Mouse (Mus musculus): ENCODE measurements around the gene 4930562C15Rik.

4930562C15Rik gene

DNA sequence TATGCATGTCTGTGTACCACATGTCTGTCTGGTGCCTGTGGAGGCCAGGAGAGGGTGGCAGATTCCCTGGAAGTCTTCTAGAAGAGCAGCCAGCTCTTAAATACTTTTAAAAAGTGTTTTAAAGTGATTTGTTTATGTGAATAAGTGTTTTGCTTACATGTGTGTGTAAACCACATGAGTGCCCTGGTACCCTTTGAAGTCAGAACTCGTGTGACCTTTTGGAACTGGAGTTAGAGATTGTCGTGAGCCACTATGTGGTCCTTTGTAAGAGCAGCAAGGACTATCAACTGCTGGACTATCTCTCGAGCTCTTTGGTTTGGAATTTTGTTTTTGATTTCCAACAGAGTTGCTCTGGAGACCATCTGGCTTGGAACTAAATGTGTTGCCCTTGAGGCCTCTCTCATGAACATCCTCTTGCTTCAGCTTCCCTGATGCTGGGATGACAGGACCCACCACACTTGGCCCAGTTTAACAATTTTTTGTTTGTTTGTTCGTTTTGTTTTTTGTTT lies 55.0 kb downstream of the 4930562C15Rik start:
- DNase-seq (ENCODE audit: inconsistent ontology term), result no peak

DNA sequence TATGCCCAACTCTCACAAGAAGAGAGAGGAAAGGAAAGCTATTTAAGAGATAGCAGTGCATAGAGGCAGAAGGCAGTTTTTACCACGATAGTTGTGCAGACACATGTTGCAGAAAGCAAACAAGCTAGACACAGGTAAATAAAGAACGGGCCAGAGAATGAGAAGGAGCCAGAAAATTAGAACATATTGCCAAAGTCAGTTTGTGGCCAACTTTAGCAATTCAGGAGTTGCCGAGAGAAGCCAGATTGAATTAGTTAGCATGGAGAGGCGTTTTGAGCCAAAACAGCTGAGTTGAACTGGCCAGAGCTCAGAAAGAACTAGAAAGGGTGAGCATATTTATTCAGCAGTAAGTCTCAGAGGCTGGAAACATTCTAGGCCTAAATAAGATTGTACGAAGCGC lies 57.0 kb downstream of the 4930562C15Rik start:
- DNase-seq (ENCODE audit: inconsistent ontology term), result no peak

DNA sequence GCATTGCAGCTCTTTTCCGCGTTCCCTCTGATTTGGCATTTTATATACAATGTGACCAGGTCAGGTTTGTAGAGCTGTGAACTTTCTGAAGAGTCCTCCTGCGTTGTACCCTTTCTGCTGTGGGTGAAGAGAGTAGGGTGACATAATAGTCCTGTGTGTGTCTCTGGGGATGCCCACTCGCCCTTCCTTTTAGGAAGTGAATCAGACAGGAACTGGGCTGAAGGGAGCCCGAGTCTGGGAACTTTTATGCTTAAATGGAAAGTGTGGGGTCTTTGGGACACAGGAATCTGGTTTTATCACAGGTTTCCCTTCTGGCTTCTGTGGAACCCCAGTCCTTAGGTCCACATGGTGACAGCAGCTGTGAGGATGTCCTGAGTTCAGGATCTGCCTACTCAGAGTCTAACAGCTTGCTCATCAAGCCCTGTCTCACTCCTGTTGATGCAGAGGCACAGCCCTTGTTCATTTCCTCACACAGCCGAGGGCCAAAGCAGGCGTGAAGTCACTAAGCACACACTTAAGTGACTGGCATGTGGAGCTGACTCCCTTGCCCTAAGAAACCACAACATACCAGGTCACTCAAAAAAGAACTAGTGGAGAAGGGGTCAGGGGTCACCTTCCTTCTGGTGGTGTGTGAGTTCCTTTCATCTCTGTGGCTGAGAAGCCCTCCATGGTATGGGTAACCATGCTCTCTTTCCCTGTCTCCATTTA lies 59.1 kb downstream of the 4930562C15Rik start:
- DNase-seq (ENCODE audit: inconsistent ontology term), result no peak

DNA sequence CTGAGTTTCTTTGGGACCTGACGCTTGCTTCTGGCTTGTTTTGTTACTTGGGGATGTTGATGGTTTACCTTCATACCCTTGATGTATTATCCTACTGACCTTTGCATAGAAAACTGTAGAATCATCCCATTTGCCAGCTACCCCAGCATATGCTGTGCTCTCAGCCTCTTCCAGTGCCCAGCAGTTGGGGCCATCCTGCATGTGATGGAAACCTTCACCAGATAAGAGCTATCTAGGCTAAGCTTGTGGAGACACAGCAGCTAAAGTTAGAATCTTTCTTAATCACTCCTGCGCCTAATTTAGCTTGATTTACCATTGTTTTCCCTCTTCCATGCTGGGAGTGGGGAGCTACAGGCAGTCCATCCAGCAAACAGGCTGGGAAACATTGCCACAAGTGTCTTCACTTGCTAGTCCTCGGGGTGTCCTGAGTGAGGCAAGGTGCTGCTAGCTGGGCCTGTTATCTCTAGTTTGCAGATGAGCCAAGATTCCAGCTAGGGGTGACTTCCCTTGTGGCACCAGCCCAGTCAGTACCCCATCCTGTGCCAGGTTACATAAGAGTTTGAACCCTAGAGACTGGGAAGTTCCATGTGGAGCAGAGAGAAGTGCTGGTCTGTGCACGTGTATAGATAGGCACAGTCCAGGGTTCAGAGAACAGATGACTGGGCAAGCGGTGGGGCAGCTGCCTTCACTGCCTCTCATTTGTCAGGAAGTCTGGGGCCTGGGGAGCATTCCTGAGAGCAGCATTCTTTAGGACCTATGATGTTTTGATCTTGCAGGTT lies 61.2 kb downstream of the 4930562C15Rik start:
- DNase-seq (ENCODE audit: inconsistent ontology term), result peak; percentile 42

DNA sequence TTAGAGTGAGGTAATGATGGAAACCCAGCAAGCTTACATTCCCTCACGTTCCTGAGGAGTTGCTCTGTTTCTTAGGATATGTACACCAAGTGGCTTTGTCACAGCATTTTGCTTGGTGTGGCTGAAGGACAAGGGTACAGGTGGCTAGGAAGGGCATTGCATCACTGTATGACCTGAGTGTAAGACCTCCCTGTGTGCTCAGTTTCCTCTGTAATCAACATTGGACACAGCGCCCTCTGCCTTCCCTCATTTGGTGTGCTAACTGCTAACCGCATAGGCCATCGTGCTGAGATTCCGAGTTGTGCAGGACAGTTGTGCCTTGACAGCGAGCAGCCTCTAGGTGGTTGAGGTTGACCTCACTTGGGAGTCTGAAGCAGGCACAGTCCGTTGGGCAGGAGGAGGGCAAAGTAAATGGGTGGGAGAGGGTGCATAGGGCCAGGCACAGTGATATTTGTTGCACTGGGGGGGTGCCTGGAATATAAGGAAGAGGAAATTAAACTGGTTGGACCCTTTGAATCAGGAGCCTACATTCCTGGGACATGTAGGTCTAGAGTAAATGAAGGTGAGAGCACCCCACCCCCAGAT lies 62.0 kb downstream of the 4930562C15Rik start:
- no peak for DNase-seq (ENCODE audit: inconsistent ontology term)

DNA sequence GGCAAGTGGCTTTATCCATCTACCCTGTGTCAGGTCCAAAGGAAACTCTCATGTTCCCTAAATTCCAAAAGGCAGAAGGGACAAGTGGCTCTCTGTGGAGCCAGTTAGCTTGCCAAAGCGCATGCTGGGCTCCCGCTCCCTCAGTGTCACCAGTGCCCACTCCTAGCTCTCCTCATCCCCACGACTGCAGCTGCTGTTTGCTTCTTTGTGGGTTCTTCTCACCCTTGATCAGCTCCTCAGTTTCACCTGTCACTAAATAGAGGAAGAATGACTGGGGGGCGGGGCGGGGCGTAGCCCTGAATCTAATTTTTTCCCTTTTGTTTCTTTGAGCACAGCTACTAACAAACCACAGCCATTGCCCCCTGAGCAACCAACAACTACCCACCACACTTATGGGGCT lies 63.7 kb downstream of the 4930562C15Rik start:
- no peak for DNase-seq (ENCODE audit: inconsistent ontology term)

DNA sequence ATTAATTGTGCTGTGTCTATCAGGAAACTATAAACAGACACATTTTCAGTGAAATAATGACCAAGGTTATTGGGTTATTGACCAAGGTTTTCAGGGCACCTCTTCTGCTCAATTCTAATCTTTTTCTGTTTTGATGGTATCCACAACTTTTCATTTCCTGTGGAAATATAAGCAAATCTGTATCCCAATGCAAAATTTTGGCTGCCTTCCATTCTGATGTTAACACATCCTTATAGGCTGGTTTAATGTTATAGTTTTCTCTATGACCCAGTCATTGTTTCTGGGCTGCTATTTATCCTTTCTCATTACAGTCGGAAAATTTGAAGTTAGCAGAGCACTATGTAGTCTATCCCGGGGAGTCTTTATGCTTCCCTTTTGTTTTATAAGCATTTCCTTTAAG lies 64.5 kb downstream of the 4930562C15Rik start:
- DNase-seq (ENCODE audit: inconsistent ontology term), result no peak

DNA sequence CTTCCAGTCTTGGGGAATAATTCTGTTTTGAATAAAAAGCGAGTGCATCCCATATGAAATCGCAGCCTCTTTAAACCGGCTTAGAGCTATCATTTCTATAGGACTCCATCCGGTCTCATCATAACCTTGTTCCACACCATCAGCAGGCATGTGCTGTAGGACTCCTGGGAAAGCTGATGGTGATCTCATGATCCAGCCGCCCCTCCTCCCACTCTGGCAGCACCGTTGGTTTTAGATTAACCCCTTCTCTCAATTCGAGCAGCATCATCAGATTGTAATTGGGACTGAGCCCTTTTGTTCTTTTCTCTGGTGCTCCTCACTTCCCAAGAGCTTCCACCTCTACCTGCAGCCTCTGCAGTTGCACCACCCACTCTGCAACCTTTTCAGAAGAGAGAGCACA lies 66.0 kb downstream of the 4930562C15Rik start:
- no peak for DNase-seq (ENCODE audit: inconsistent ontology term)

DNA sequence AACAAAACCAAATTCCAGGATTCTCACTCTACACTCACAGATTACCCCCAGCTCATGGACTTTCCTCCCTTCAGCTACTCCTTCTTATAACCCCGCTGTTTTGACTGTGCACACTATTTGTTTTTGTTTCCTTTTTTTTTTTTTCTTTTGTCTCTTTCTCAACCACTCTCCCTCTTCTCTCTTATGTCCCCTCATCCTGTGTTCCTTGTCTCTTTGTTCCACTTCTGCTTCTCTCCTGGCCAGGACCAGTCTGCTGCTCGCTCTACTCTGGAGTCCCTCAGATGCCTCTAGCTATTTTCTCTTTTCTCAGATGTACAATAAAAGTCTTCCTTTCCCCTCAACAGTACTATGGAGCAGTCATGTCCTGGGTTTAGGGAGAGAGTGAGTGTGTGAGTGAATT lies 67.2 kb downstream of the 4930562C15Rik start:
- DNase-seq (ENCODE audit: inconsistent ontology term), result no peak

DNA sequence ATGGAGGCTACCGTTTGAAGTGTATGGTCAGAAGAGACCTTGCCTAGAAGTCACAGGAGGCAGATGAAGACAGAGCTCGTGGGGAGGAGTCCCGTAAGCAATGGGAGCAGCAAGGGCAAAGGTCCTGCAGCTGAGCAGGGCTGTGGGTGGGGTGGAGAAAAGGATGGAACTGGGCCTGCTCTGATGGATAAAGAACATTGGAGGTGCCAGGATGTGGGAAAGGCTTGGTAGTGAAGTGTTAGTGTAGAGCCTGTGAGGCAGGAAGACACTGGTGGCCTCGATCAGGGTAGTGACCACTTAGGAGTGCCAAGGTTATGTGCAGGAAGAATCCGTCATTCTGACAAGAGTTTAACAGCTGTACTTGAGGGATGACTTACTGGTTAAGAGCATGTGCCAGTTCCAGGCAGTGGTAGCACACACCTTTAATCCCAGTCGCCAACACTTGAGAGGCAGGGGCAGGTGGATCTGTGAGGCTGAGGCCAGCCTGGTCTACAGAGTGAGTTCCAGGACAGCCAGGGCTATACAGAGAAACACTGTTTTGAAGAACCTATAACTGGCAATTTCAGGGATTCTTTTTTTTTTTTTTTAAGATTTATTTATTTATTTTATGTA lies 68.4 kb downstream of the 4930562C15Rik start:
- no peak for DNase-seq (ENCODE audit: inconsistent ontology term)

DNA sequence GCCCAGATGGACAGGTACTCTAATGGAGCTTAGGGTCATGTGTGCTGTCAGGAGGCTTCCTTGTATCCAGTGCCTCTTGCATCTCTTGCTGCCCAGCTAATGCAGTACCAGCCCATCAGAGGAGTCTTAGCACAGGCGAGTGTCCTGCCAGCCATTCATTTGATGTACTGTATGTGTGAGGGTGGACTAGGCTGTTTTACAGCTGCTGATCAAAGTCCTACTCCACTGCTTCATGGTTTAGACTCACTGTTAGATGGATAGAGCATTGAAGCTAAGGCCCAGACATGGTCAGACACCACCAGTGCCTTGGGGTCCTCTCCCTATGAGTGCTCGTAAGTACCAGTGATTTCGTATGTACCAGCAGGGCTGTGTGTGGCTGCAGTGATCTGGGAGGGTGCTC lies 69.7 kb downstream of the 4930562C15Rik start:
- DNase-seq (ENCODE audit: inconsistent ontology term), result no peak

DNA sequence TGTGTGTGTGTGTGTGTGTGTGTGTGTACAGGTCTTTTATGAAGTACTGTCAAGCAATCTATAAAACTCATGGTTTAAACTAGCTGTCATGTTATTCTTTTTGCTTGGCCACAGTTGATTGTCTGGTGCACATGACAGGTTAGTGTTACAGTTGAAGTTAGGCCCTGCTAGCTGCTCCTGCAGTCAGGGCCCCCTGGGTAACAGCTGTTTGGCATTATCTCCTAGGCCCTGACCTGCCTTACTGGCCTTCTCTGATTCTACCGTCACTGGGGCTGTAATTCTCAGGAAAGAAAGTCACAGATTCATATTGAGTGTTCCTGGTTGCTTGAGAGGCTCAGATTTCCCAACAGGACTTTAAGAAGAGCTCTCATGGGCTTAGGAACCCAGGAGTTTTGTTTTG lies 70.4 kb downstream of the 4930562C15Rik start:
- DNase-seq (ENCODE audit: inconsistent ontology term), result no peak

DNA sequence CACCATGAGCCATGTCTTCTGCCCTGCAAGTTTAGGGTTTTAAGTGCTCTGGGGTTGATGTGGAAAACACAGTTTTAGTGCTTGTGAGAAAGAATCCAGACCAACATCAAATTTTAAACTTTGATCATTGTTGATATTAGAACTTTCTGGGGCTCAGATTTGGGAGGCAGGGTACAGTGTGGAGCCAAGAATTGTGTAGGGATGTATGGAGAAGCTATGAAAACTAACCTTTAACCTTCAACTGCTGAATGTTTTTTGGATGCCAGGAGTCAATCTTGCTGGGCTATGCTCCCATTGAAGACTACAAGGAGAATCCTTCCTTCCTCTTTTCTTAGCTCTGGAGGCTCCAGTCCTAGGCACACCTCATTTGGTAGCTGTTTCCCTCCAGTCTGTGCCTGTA lies 71.3 kb downstream of the 4930562C15Rik start:
- DNase-seq (ENCODE audit: inconsistent ontology term), result no peak

DNA sequence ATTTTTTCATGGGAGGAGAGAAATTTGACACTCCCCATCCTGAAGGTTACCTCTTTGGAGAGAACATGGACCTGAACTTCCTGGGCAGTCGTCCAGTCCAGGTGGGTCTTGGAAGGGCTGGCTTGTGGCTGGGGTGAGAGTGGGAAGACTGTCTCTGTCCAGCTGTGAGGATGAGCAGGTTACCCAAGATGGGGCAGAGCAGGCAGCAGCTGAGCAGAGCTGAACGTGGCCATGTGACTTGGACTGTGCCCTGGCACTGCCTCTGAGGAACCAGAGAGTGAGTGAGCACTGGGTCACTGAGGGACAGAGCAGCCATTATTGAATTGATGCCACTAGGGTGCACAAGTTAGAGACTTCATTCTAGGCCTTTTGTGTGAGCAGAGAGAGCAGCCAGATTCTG lies 72.2 kb downstream of the 4930562C15Rik start:
- peak; percentile 21 for DNase-seq (ENCODE audit: inconsistent ontology term)

DNA sequence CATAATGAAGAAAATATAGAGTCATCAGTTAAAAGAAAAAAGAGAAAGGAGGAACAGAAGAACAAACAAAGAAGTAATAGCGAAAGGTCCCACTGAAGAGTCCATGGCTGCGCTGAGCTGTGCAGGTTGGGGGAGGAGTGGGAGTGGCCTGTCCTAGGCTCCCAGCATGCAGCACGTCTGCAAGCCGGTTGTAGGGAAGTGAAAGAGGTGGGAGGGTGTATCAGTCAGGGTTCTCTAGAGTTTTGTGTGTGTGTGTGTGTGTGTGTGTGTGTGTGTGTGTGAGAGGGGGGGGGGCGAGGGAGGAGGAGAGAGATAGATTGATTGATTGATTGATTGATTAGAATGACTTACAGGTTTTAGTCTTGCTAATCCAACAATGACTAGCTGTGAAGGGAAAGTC lies 72.8 kb downstream of the 4930562C15Rik start:
- DNase-seq (ENCODE audit: inconsistent ontology term), result no peak

DNA sequence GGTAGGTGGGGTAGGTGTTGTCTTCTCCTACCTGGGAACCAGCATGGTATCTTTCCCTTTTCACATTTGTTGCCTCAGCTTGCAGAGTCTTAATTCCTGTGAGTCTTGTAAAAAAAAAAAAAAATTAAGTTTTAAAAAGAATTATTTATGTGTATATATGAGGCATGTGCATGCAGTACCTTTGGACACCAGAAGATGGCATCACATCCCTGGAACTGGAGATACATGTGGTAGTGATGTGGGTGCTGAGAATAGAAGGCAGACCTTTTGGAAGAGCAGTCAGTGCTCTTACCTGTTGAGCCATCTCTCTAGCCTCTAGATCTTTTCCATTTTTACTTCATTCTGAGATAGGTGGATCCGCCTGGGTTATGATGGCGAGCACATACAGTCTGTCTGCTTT lies 74.5 kb downstream of the 4930562C15Rik start:
- no peak for DNase-seq (ENCODE audit: inconsistent ontology term)

DNA sequence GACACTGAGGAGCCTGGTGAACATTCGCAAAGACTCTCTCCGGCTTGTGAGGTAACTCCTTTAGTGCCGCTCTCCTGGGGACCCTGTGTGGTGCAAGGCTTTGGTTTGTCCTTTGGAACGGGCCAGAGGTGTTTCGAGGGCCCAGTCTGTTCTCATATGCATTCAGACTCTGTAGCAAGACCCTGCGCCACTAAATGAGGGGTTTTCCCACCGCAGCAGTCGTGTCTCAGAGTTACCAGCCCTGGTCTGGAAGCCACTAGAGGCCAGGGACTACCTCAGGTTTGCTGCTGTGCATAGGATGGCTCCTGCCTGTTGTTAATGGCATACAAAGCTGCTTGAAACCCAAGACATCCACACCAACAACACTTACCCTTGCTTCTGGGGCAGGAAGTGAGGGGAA lies 75.5 kb downstream of the 4930562C15Rik start:
- DNase-seq (ENCODE audit: inconsistent ontology term), result no peak

DNA sequence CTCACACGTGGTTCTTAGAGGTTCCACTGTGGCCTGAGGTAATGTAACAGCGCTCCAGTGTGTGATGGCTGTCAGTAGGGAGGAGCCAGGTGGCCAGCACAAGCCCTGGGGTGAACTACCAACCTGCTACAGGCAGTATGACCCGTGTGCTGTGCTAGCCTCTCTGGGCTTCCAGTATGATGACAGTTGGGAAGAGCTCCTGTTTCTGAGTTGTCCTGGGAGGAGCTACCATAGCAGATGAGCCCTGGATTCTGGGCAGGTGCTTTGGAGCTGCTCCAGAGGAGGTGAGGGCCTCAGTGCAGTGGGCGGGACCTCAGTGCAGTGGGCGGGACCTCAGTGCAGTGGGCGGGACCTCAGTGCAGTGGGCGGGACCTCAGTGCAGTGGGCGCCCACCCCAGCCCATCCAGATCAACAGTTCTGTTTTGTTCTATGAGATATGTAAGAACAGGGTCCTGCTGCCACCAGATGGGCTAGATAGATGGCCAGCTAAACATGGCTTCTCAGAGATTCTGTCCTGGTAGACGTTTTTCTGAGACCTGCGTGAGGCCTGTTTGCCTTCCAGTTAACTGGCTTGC lies 76.9 kb downstream of the 4930562C15Rik start:
- no peak for DNase-seq (ENCODE audit: inconsistent ontology term)

DNA sequence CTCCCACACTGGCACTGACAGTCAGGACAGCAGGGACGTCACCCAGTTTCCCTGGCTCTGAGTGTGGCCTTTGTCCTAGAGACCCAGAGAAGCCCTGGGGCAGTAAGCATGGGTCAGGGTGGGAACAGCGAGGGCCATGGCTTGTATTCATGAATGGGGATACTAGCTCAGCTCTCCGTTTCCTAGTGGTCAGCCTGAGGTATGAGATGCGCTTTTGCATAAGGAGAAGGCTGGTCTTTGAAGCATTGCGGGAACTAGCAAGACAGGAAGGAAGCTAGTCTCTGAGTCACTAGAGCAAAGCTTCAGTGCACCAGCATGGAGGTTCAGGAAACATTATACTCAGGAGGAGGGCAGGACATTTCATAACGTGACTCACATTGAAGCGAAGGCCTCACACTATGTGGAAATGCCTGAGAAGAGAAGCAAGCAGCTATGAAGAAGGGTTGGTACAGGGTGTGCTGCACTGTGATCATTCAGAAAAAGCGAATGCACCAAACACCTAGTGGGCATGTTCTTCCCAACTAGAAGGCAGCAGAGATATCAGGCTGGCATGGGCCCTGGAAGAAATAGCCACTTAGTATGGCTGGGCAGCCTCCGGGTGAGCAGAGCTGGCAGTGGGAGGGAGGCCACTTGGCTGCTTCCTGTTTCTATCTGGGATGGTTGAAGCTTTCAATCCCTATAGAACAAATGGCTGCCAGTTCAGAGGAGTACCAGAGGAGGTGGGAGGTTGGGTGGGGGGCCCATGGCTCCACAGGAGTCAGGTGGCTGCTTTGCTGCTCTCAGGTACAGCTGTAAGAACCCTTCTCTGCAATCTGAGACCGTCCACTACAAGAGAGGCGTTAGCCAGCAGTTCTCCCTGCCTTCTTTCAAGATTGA lies 77.9 kb downstream of the 4930562C15Rik start:
- peak; percentile 61 for DNase-seq (ENCODE audit: inconsistent ontology term)

DNA sequence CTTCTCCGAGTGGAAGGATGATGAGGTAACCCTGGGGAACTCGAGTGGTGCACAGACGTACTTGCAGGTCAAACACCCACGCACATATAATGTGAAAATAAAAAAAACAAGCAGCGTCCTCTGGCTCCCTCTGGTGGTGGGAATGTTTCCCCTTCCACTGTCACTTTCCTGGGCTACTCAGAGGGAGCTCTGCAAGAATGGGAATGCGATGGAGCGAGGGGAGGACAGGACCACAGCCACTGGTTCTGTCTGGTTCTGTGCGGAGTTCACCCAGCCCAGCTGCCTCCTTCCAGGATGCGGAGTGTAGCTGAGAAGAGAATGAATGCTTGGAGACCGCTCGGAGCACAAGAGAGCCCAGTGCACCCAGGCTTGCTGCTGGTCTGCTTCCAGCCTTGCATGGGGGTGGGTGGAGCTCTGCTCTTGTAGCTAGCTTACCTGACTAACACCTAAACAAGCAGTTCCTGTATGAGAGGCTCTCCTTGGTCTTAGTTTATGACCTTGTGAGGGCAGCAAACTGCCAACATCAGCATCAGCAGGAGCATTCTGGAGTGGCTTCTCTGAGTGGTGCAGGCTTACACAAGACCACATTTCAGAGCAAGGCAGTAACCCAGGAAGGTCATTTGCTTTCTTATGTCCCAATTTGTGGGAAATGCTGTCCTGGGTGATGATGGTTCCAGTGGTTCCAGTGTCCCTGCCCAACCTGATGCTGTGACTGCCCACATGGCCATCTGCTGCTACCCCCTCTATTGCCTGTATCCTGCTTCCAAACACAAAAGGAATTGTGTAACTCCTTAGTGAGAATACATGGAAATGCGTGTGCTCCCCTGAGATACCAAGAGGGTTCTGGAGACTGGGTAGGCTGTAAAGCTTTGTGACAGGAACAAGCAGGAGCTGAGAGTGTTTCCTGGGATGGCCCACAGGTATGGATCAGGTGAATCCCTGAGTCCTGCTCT lies 78.8 kb downstream of the 4930562C15Rik start:
- DNase-seq (ENCODE audit: inconsistent ontology term), result peak; percentile 86

Data from Muller cell, postnatal 12 days (primary cell).